Mouse (Mus musculus) forebrain, embryonic 16.5 days (tissue): ENCODE measurements around the gene Haus8. TPM values are rescaled to one million over a fixed set of nuclear protein-coding genes. Genes with fewer than 3 reads are reported as not detected.
"Not testable (repeated sequence)": the region's sequence is repeated elsewhere in the genome, so short reads cannot be mapped to it uniquely, and the experiment has no call there.

Source experiments
- ATAC-seq: fragments of 200-750 bp; cut with Nextera tagmentation; 2 replicates; pipeline ENCODE4 v1.8.0; 2017; ENCODE audit warnings: mild to moderate bottlenecking, moderate library complexity
- H3K27ac ChIP-seq: fragments of 300-500 bp; sonication (generic); 2 replicates; pipeline ENCODE4 v1.5.1; 2014; ENCODE audit warnings: low read length, control low read depth
- H3K27me3 ChIP-seq: fragments of 300-500 bp; sonication (generic); replicated peaks from 2 replicates; pipeline ENCODE4 v1.6.1; 2014; ENCODE audit warnings: low read length; ENCODE audit not compliant: control insufficient read depth, insufficient read depth
- H3K36me3 ChIP-seq: fragments of 300-500 bp; sonication (generic); 2 replicates; pipeline ENCODE4 v1.6.1; 2014; ENCODE audit not compliant: control insufficient read depth, insufficient read depth
- H3K4me1 ChIP-seq: fragments of 300-500 bp; sonication (generic); replicated peaks from 2 replicates; pipeline ENCODE4 v1.6.1; 2014; ENCODE audit warnings: low read length; ENCODE audit not compliant: control insufficient read depth, insufficient read depth
- H3K4me2 ChIP-seq: fragments of 300-500 bp; sonication (generic); 2 replicates; pipeline ENCODE4 v1.6.1; 2014; ENCODE audit warnings: mild to moderate bottlenecking, low read length, control low read depth
- H3K4me3 ChIP-seq: fragments of 300-500 bp; sonication (generic); replicated peaks from 2 replicates; pipeline ENCODE4 v1.5.1; 2014; ENCODE audit warnings: mild to moderate bottlenecking, low read length, control low read depth
- H3K9ac ChIP-seq: fragments of 300-500 bp; sonication (generic); replicated peaks from 2 replicates; pipeline ENCODE4 v1.6.1; 2014; ENCODE audit warnings: low read depth, low read length, control low read depth
- H3K9me3 ChIP-seq: fragments of 300-500 bp; sonication (generic); 2 replicates; pipeline ENCODE4 v1.6.1; 2016; ENCODE audit warnings: low read length; ENCODE audit not compliant: control insufficient read depth
- whole genome bisulfite sequencing: fragments of 180-500 bp; shearing (Covaris S2); extraction: QIAGEN DNeasy Blood & Tissue Kit; methylation state at CpG from one replicate; pipeline ENCODE4 v1.1.7; 2014; 5-methylcytosine and 5-hydroxymethylcytosine counted together
- polyA plus RNA-seq: library from polyadenylated mRNA; unstranded; fragments of >200 nt; fragmentation: Nextera tagmentation; extraction: Ambion mirVana; gene quantifications from 2 replicates; pipeline ENCODE4 v1.2.1, GENCODE M21; 2015

The Haus8 gene
- polyA plus RNA-seq, result 53.2 and 56.0 TPM in 2 replicates

GRCm38 (mm10) chr8:71272286-71273150 is at the start of gene Haus8, which contains the start of gene Myo9b:
Gene Haus8 (minus strand): TSS chr8:71272934.
Gene Myo9b (plus strand): TSS chr8:71272714.
- peak within 1 kb of the TSS; percentile 76 for H3K4me3 ChIP-seq
- ATAC-seq, result peak; percentile 98
- WGBS, result under 1% methylated on average over 84 of the region's 84 CpGs

GRCm38 (mm10) chr8:71319760-71320159 is 47.0 kb upstream of the Haus8 start:
- not testable (repeated sequence) for H3K4me3 ChIP-seq, H3K27ac ChIP-seq, H3K4me2 ChIP-seq, H3K9ac ChIP-seq, H3K9me3 ChIP-seq, H3K27me3 ChIP-seq, H3K4me1 ChIP-seq, ATAC-seq
- WGBS, result 95% methylated on average over 2 of the region's 2 CpGs
- peaks cover 18% of the 10 kb centered on the region for H3K36me3 ChIP-seq

More at GRCm38 (mm10) chr8:71272286-71273150, at the start of gene Haus8, which contains the start of gene Myo9b:
- Histone ChIP-seq H3K27ac (peak within 1 kb of the TSS; percentile 83), H3K9me3 (no peaks in the 10 kb centered on the region), H3K27me3 (no peaks in the 10 kb centered on the region), H3K9ac (peak within 1 kb of the TSS; percentile 76), H3K36me3 (peaks cover 2% of the 10 kb centered on the region), H3K4me1 (peaks cover 22% of the 10 kb centered on the region), H3K4me2 (peak within 1 kb of the TSS; percentile 74)

GRCm38 (mm10) chr8:71318610-71319009 is 45.9 kb upstream of the Haus8 start:
- H3K36me3 ChIP-seq, H3K27ac ChIP-seq, H3K4me2 ChIP-seq, H3K4me1 ChIP-seq, H3K9me3 ChIP-seq, H3K27me3 ChIP-seq, H3K9ac ChIP-seq, H3K4me3 ChIP-seq, ATAC-seq: not testable (repeated sequence)
- WGBS, result 90% methylated on average over 5 of the region's 5 CpGs

GRCm38 (mm10) chr8:71316486-71317031 is 43.8 kb upstream of the Haus8 start:
- Histone ChIP-seq H3K9me3 (no peaks in the 10 kb centered on the region), H3K27me3 (no peaks in the 10 kb centered on the region), H3K27ac (no peak overlapping the region), H3K4me2 (no peak overlapping the region), H3K36me3 (no peaks in the 10 kb centered on the region), H3K4me3 (no peak overlapping the region), H3K9ac (no peak overlapping the region), H3K4me1 (no peaks in the 10 kb centered on the region)
- no peak for ATAC-seq

GRCm38 (mm10) chr8:71315972-71316371 is 43.2 kb upstream of the Haus8 start:
- H3K36me3 ChIP-seq, result no peaks in the 10 kb centered on the region

GRCm38 (mm10) chr8:71313951-71314350 is 41.2 kb upstream of the Haus8 start:
- no peaks in the 10 kb centered on the region for H3K4me1 ChIP-seq
- H3K9me3 ChIP-seq, result no peaks in the 10 kb centered on the region
- no peak overlapping the region for H3K4me3 ChIP-seq
- no peak overlapping the region for H3K27ac ChIP-seq
- H3K9ac ChIP-seq, result no peak overlapping the region
- H3K4me2 ChIP-seq, result no peak overlapping the region
- ATAC-seq, result no peak
- H3K27me3 ChIP-seq, result no peaks in the 10 kb centered on the region
- WGBS, result 93% methylated on average over 2 of the region's 2 CpGs
- no peaks in the 10 kb centered on the region for H3K36me3 ChIP-seq

More at GRCm38 (mm10) chr8:71315972-71316371, 43.2 kb upstream of the Haus8 start:
- no peak overlapping the region for H3K4me2 ChIP-seq
- 87% methylated on average over 5 of the region's 5 CpGs for WGBS
- no peak overlapping the region for H3K27ac ChIP-seq
- H3K4me3 ChIP-seq, result no peak overlapping the region
- no peaks in the 10 kb centered on the region for H3K27me3 ChIP-seq
- H3K9me3 ChIP-seq, result no peaks in the 10 kb centered on the region
- ATAC-seq, result no peak
- H3K4me1 ChIP-seq, result no peaks in the 10 kb centered on the region
- no peak overlapping the region for H3K9ac ChIP-seq

- Histone ChIP-seq H3K4me2 (no peak overlapping the region), H3K36me3 (no peaks in the 10 kb centered on the region), H3K9me3 (no peaks in the 10 kb centered on the region), H3K9ac (no peak overlapping the region), H3K4me1 (no peaks in the 10 kb centered on the region), H3K27me3 (no peaks in the 10 kb centered on the region), H3K27ac (no peak overlapping the region), H3K4me3 (no peak overlapping the region)
- ATAC-seq, result no peak
- 45% methylated on average over 1 of the region's 1 CpGs for WGBS
These were observed 40.0 kb upstream of the Haus8 start for GRCm38 (mm10) chr8:71312700-71313099.

GRCm38 (mm10) chr8:71310446-71310845 is 37.7 kb upstream of the Haus8 start:
- no peak overlapping the region for H3K4me3 ChIP-seq
- H3K9me3 ChIP-seq, result no peaks in the 10 kb centered on the region
- ATAC-seq, result no peak
- H3K36me3 ChIP-seq, result no peaks in the 10 kb centered on the region
- no peaks in the 10 kb centered on the region for H3K4me1 ChIP-seq
- H3K27ac ChIP-seq, result no peak overlapping the region
- no peak overlapping the region for H3K9ac ChIP-seq
- 82% methylated on average over 6 of the region's 6 CpGs for WGBS
- H3K27me3 ChIP-seq, result no peaks in the 10 kb centered on the region
- H3K4me2 ChIP-seq, result no peak overlapping the region

- Histone ChIP-seq H3K36me3 (no peaks in the 10 kb centered on the region), H3K27ac (no peak overlapping the region), H3K9ac (no peak overlapping the region), H3K9me3 (no peaks in the 10 kb centered on the region), H3K4me3 (no peak overlapping the region), H3K4me1 (no peaks in the 10 kb centered on the region), H3K27me3 (no peaks in the 10 kb centered on the region), H3K4me2 (no peak overlapping the region)
- 91% methylated on average over 4 of the region's 4 CpGs for WGBS
- no peak for ATAC-seq
These were observed 35.2 kb upstream of the Haus8 start for GRCm38 (mm10) chr8:71307913-71308312.
